Mouse (Mus musculus): ENCODE measurements around the gene Bmp2. TPM values are rescaled to one million over a fixed set of nuclear protein-coding genes. Genes with fewer than 3 reads are reported as not detected.

Gene Bmp2
- total RNA-seq (2015; ENCODE audit: low replicate concordance) (not detected in 2 replicates), total RNA-seq (2017; ENCODE audit: low replicate concordance) (0.26 and 0.42 TPM in 2 replicates)

- ATAC-seq (replicated peaks; ENCODE audit: low FRiP score, poor library complexity, severe bottlenecking) = no peak
These were observed at the start of gene Bmp2 for GRCm38 (mm10) chr2:133552031-133552841. Gene Bmp2 (plus strand): TSS chr2:133552159.

GRCm38 (mm10) chr2:133505678-133506077 is 46.3 kb upstream of the Bmp2 start:
- ATAC-seq (replicated peaks; ENCODE audit: low FRiP score, poor library complexity, severe bottlenecking) = no peak

GRCm38 (mm10) chr2:133507045-133507444 is 44.9 kb upstream of the Bmp2 start:
- no peak for ATAC-seq (replicated peaks; ENCODE audit: low FRiP score, poor library complexity, severe bottlenecking)

DNA sequence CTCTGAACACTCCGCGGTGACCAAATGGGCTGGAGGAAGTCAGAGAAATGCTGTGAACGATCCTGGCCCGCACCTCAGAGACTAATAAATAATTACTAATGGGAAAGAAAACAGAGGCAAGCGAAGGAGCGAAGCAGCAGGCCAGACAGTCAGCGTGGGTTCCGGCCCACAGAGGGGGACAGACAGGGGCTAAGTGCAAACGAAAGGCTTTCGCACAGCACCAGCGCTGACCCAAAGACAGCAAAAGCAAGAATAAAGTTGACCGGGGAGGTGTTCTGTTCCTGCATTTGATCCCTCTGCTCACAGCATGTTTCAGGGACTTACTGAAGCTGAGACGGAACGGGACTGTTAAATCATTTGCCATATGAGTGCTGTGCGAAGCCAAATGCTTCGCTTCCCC is 42.8 kb upstream of the Bmp2 start:
- ATAC-seq (replicated peaks; ENCODE audit: low FRiP score, poor library complexity, severe bottlenecking) = no peak

GRCm38 (mm10) chr2:133511011-133511779 is 40.8 kb upstream of the Bmp2 start:
- no peak for ATAC-seq (replicated peaks; ENCODE audit: low FRiP score, poor library complexity, severe bottlenecking)

DNA sequence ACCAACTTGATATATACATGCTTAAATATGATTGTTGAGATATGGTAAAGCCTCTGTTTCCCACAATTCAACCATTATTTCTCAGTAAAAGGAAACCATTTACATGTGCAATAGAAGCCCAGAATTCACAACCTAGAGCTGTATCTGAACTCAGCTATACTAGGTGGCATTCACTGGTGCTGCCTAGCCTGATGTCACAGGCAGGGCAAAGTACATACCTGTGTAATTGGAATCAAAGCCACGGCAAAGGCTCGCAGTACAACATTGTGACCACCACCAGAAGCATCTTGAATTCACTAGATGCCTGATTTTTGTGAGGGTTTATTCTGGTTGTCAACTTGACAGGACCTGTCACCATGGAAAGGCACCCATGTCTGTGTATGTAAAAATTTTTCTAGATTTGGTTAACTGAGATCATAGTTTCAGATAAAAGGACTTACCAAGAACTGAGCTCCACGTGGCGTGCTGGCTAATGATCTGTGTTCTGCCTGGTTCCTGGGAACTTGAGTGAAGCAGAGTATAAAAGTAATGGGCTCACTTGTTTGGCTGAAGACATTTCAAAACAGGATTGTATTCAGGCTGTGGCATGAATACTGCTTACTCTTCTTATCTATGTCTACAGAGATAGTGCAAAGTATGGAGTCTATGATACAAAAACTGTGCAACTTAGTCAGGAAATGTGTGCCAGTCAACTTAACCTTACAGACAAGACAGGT is 35.5 kb upstream of the Bmp2 start:
- ATAC-seq (replicated peaks; ENCODE audit: low FRiP score, poor library complexity, severe bottlenecking) = no peak

- ATAC-seq (replicated peaks; ENCODE audit: low FRiP score, poor library complexity, severe bottlenecking) = no peak
These were observed 34.1 kb upstream of the Bmp2 start for GRCm38 (mm10) chr2:133517867-133518266.

GRCm38 (mm10) chr2:133521193-133521592 is 30.8 kb upstream of the Bmp2 start:
- ATAC-seq (replicated peaks; ENCODE audit: low FRiP score, poor library complexity, severe bottlenecking) = no peak

DNA sequence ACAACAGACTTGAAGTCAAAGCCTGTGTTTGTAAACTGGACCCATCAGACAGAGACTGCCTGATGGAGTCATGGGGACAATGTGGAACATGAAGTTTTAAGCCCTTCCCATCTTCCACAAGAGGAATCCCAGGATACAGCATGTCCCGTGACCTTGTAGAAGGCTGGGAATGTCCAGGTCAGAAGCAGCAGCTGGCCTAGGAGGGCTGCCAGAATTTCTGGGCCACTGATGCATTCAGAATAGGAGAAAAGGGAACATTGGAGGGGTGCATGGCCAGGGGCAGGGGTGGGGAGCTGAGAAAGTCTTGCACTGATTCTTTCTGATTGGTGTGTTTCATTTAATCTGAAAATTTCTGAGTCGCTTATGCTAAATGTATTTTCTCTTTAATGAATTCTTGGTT is 29.8 kb upstream of the Bmp2 start:
- ATAC-seq (replicated peaks; ENCODE audit: low FRiP score, poor library complexity, severe bottlenecking) = no peak

DNA sequence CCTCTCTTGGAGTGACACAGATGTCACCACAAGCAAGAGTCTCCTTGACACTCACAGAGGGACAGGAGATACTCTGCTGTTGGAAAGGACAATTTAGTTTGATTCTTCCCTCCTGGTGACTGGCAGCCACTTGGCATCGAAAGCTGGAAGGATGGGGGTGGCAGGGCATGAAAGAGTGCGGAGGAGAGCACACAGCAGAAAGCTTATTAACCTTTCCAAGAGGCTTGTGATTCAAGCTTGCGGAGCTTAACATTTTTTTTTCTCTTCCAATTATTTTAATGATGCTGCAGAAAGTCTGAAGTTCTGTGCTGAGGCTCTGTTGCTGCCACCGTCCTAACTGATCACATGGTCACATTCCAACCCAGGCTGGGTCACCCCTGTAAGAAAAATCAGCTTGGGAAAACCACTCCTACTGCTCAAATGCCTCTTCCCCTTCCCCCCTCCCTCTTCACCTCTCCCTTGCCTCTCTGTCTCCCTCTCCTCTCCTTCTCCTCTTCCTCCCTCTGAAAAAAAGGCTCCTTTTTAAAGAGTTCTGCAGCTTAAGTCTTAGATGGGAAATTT is 26.3 kb upstream of the Bmp2 start:
- no peak for ATAC-seq (replicated peaks; ENCODE audit: low FRiP score, poor library complexity, severe bottlenecking)

DNA sequence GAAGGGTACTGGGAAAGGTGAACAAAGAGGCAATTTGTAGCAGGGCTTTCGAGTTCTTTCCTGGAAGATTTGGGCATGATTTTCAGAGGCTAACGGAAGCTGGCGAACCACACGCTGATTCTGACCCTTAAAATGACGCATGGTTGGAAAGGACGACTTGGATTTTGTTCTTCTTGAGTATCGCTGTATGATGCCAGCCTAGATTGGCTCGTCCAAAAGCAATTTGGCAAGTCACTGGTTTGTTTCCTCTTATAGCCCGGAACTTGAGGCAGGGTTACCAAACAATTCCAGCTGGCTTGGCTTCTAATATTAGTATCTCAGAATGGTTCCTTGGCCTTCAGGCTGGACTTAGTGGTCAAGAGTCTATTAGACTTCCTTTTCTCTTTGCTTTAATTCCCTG is 22.6 kb upstream of the Bmp2 start:
- ATAC-seq (replicated peaks; ENCODE audit: low FRiP score, poor library complexity, severe bottlenecking) = no peak

DNA sequence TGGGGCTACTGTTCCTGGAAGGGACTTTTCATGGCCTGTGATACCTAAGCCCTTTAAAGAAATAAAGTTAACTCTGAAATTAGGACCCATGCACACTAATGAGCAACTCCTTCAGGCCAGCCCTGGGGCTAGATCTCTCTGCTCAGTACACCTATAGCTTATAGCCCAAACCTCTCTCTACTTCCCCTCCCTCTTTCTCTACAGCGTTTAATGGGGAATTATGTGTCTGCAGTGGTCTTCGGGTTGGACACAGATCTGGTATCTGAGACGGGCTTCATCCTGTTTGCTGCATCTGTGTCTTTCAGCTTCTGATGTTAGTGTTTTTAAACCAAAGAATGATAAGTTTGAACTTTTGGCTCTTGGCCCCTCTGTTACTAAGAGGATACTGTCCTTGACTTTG is 18.9 kb upstream of the Bmp2 start:
- ATAC-seq (replicated peaks; ENCODE audit: low FRiP score, poor library complexity, severe bottlenecking) = no peak

DNA sequence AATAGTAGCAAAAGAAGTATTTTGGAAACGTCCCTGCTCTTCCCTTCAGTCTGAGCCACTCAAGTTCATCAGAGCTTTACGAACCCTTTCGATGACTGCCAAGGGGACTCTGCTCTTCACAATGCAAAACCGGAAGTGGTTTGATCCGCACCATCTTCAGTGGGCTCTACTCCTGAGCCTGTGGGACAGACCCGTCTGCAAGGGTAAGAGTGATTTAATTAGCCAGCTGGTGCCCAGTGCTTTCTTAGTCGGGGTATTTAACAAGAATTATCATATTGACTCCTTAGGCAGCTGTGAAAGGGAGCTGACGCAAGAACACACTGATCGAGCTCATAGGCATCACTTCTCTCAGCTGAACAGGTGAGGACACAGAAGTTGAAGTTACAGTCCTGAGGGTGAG is 16.5 kb upstream of the Bmp2 start:
- no peak for ATAC-seq (replicated peaks; ENCODE audit: low FRiP score, poor library complexity, severe bottlenecking)

GRCm38 (mm10) chr2:133536812-133537211 is 15.1 kb upstream of the Bmp2 start:
- no peak for ATAC-seq (replicated peaks; ENCODE audit: low FRiP score, poor library complexity, severe bottlenecking)

DNA sequence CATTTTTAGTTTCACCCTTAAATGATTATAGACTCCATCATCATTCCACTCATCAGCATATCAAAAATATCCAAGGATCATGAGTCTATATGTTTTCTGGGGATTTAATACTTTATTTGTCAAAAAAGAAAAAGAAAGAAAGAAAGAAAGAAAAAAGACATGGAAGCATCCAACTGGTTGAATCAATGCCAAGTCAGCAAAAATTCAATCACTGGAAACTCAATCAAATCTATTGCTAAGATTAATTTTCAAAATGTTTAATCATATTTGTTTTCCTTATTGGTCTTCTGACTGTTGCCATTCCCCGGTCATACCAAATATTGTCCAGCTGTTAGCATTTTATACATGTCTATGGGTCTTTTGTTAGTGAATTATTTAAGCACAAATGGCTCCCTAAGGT is 11.3 kb upstream of the Bmp2 start:
- ATAC-seq (replicated peaks; ENCODE audit: low FRiP score, poor library complexity, severe bottlenecking) = no peak

DNA sequence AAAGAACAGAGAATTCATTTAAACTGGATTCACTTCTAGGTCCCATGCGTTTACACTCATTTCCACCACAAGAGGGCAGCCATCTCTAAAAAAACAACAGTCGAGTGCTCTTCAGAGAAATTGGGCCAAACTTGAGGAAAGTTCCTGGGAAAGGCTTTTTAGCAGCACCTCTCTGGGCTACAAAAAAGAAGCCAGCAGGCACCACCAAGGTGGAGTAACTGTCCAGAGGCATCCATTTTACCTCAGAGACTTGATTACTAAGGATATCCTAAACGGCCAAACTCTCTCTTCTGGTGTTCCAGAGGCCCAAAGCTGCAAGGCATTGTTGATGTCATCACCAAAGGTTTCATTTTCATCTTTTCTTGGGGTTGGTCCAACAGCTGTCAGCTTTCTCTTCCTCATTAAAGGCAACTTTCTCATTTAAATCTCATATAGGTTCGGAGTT is 1.7 kb upstream of the Bmp2 start:
- ATAC-seq (replicated peaks; ENCODE audit: low FRiP score, poor library complexity, severe bottlenecking) = 0 out of 2 replicates have a peak, but pooled peaks have one; percentile 64

DNA sequence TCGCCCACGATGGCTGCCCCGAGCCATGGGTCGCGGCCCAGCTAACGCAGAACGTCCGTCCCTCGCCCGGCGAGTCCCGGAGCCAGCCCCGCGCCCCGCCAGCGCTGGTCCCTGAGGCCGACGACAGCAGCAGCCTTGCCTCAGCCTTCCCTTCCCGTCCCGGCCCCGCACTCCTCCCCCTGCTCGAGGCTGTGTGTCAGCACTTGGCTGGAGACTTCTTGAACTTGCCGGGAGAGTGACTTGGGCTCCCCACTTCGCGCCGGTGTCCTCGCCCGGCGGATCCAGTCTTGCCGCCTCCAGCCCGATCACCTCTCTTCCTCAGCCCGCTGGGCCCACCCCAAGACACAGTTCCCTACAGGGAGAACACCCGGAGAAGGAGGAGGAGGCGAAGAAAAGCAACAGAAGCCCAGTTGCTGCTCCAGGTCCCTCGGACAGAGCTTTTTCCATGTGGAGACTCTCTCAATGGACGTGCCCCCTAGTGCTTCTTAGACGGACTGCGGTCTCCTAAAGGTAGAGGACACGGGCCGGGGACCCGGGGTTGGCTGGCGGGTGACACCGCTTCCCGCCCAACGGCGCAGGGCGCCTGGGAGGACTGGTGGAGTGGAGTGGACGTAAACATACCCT is 995 bp downstream of the Bmp2 start:
- ATAC-seq (replicated peaks; ENCODE audit: low FRiP score, poor library complexity, severe bottlenecking) = no peak

DNA sequence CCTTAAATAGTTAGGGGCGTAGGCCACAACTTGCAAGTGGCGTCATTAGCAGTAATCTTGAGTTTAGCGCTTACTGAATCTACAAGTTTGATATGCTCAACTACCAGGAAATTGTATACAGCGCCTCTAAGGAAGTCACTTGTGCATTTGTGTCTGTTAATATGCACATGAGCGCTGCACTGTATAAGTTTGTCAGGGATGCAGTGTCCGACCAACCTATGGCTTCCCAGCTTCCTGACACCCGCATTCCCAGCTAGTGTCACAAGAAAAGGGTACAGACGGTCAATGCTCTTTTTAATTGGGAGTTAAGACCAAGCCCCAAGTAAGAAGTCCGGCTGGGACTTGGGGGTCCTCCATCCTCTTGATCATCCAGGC is 1.9 kb downstream of the Bmp2 start:
- no peak for ATAC-seq (replicated peaks; ENCODE audit: low FRiP score, poor library complexity, severe bottlenecking)

GRCm38 (mm10) chr2:133554286-133555021 is 2.5 kb downstream of the Bmp2 start:
- no peak for ATAC-seq (replicated peaks; ENCODE audit: low FRiP score, poor library complexity, severe bottlenecking)
